Mouse (Mus musculus) testis, adult 2 months (tissue): ENCODE data around the gene Abhd15.

Experiments
- CTCF ChIP-seq: fragments of 200-500 bp; IDR thresholded peaks from 2 replicates; pipeline ENCODE4 v1.5.1; 2012; ENCODE audit warnings: low read depth, mild to moderate bottlenecking, inconsistent platforms, low read length, moderate library complexity; ENCODE audit not compliant: control insufficient read depth, insufficient read depth, insufficient replicate concordance
- POLR2A ChIP-seq: fragments of 200-500 bp; IDR thresholded peaks from 2 replicates; pipeline ENCODE4 v1.6.1; 2012; ENCODE audit warnings: low read depth, mild to moderate bottlenecking, inconsistent platforms, low read length, moderate library complexity; ENCODE audit not compliant: control insufficient read depth

DNA sequence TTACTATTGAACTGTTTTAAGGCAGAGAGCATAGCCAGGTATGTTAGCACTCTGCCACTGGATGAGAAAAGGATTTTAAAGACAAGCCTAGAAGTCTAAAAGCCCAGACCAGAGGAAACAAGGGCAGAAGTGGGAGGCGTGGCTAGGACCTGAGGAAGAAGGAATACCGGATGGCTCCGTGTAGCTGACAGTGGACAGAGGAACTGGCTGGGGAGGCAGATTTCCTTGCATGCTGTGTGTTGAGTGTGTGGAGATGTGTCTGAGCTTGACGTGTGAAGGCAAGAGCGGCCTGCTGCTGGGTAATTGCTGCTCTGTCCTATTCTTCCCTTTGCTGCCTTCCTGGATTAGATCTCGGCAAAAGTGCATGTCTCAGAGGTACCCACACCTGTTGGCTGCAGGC is 12.4 kb upstream of the Abhd15 start:
- peak; percentile 6; the same call in 1 of the 2 replicates for TF ChIP-seq CTCF
- TF ChIP-seq POLR2A = no peak
